Mouse (Mus musculus) embryonic facial prominence, embryonic 14.5 days (tissue): ENCODE data around the gene Por. TPM values are rescaled to one million over a fixed set of nuclear protein-coding genes. Genes with fewer than 3 reads are reported as not detected.

Experiments used
- ATAC-seq: fragments of 200-750 bp; cut with Nextera tagmentation; 2 replicates; pipeline ENCODE4 v1.8.0; 2017; ENCODE audit warnings: low read depth, moderate number of reproducible peaks, moderate TSS enrichment
- DNase-seq: peaks from one replicate; pipeline ENCODE4 v3.0.0-alpha.2; 2015; ENCODE audit warnings: low spot score
- H3K27ac ChIP-seq: fragments of 300-500 bp; sonication (generic); replicated peaks from 2 replicates; pipeline ENCODE4 v1.5.1; 2014; ENCODE audit warnings: low read depth, mild to moderate bottlenecking, low read length, moderate library complexity
- H3K27me3 ChIP-seq: fragments of 300-500 bp; sonication (generic); replicated peaks from 2 replicates; pipeline ENCODE4 v1.6.1; 2014; ENCODE audit warnings: low read length; ENCODE audit not compliant: control insufficient read depth, insufficient read depth
- H3K36me3 ChIP-seq: fragments of 300-500 bp; sonication (generic); 2 replicates; pipeline ENCODE4 v1.6.1; 2014; ENCODE audit warnings: low read length, mixed read lengths; ENCODE audit not compliant: control insufficient read depth, insufficient read depth
- H3K4me1 ChIP-seq: fragments of 300-500 bp; sonication (generic); 2 replicates; pipeline ENCODE4 v1.6.1; 2014; ENCODE audit warnings: antibody characterized with exemption, low read length; ENCODE audit not compliant: control insufficient read depth, insufficient read depth
- H3K4me2 ChIP-seq: fragments of 300-500 bp; sonication (generic); 2 replicates; pipeline ENCODE4 v1.6.1; 2014; ENCODE audit warnings: low read depth, mild to moderate bottlenecking, low read length, moderate library complexity, mixed read lengths
- H3K4me3 ChIP-seq: fragments of 300-500 bp; sonication (generic); 2 replicates; pipeline ENCODE4 v1.5.1; 2014; ENCODE audit warnings: low read depth, mild to moderate bottlenecking, low read length
- H3K9ac ChIP-seq: fragments of 300-500 bp; sonication (generic); 2 replicates; pipeline ENCODE4 v1.6.1; 2014; ENCODE audit warnings: low read depth, mild to moderate bottlenecking, low read length, moderate library complexity, mixed read lengths
- H3K9me3 ChIP-seq: fragments of 300-500 bp; sonication (generic); 2 replicates; pipeline ENCODE4 v1.6.1; 2016; ENCODE audit warnings: low read length; ENCODE audit not compliant: control insufficient read depth
- WGBS: fragments of 180-500 bp; shearing (Covaris S2); extraction: QIAGEN DNeasy Blood & Tissue Kit; methylation state at CpG from one replicate; pipeline ENCODE4 v1.1.7; 2014; 5-methylcytosine and 5-hydroxymethylcytosine counted together
- polyA plus RNA-seq: library from polyadenylated mRNA; unstranded; fragments of >200 nt; fragmentation: Nextera tagmentation; extraction: Ambion mirVana; gene quantifications from 2 replicates; pipeline ENCODE4 v1.2.1, GENCODE M21; 2014

Por gene
- polyA plus RNA-seq, 1 experiment from 2014 or later = 61.8 TPM

GRCm38 (mm10) chr5:135648461-135649308, 21.1 kb upstream of the Por start:
- 71% methylated on average over 9 of the region's 9 CpGs for WGBS
- no peaks in the 10 kb centered on the region for H3K4me1 ChIP-seq
- no peaks in the 10 kb centered on the region for H3K9me3 ChIP-seq
- H3K27ac ChIP-seq = no peak overlapping the region
- no peaks in the 10 kb centered on the region for H3K36me3 ChIP-seq
- H3K27me3 ChIP-seq = no peaks in the 10 kb centered on the region
- H3K9ac ChIP-seq = no peak overlapping the region
- no peak overlapping the region for H3K4me3 ChIP-seq
- DNase-seq = no peak
- H3K4me2 ChIP-seq = no peak overlapping the region
- no peak for ATAC-seq

- Histone ChIP-seq H3K36me3 (no peaks in the 10 kb centered on the region), H3K4me2 (no peak overlapping the region), H3K27ac (no peak overlapping the region), H3K9me3 (no peaks in the 10 kb centered on the region), H3K4me1 (no peaks in the 10 kb centered on the region), H3K9ac (no peak overlapping the region), H3K27me3 (no peaks in the 10 kb centered on the region), H3K4me3 (no peak overlapping the region)
- ATAC-seq = no peak
- no peak for DNase-seq
- WGBS = 80% methylated on average over 1 of the region's 1 CpGs
Observed at GRCm38 (mm10) chr5:135649309-135649633, 20.6 kb upstream of the Por start.

- Histone ChIP-seq H3K27ac (no peak overlapping the region), H3K9me3 (0 out of 2 replicates have a peak, but pooled peaks cover 2% of the 10 kb centered on the region), H3K36me3 (no peaks in the 10 kb centered on the region), H3K4me1 (no peaks in the 10 kb centered on the region), H3K9ac (no peak overlapping the region), H3K4me3 (no peak overlapping the region), H3K27me3 (no peaks in the 10 kb centered on the region), H3K4me2 (no peak overlapping the region)
- no peak for ATAC-seq
- WGBS = 56% methylated on average over 3 of the region's 3 CpGs
- no peak for DNase-seq
Observed at GRCm38 (mm10) chr5:135651536-135651935, 18.3 kb upstream of the Por start.

- Histone ChIP-seq H3K27ac (no peak overlapping the region), H3K4me1 (no peaks in the 10 kb centered on the region), H3K27me3 (no peaks in the 10 kb centered on the region), H3K4me3 (no peak overlapping the region), H3K4me2 (no peak overlapping the region), H3K9ac (no peak overlapping the region), H3K9me3 (0 out of 2 replicates have a peak, but pooled peaks cover 2% of the 10 kb centered on the region), H3K36me3 (no peaks in the 10 kb centered on the region)
- DNase-seq (peak; percentile 67), ATAC-seq (peak; percentile 84)
- 40% methylated on average over 1 of the region's 2 CpGs for WGBS
Observed at GRCm38 (mm10) chr5:135653209-135653608, 16.6 kb upstream of the Por start.

GRCm38 (mm10) chr5:135656046-135656445, 13.8 kb upstream of the Por start:
- no peaks in the 10 kb centered on the region for H3K4me1 ChIP-seq
- H3K4me2 ChIP-seq = no peak overlapping the region
- H3K9ac ChIP-seq = no peak overlapping the region
- DNase-seq (no peak), ATAC-seq (no peak)
- 78% methylated on average over 5 of the region's 5 CpGs for WGBS
- H3K4me3 ChIP-seq = no peak overlapping the region
- no peak overlapping the region for H3K27ac ChIP-seq
- no peaks in the 10 kb centered on the region for H3K27me3 ChIP-seq
- no peaks in the 10 kb centered on the region for H3K36me3 ChIP-seq
- 0 out of 2 replicates have a peak, but pooled peaks cover 2% of the 10 kb centered on the region for H3K9me3 ChIP-seq

- Histone ChIP-seq H3K9ac (no peak overlapping the region), H3K4me3 (no peak overlapping the region), H3K4me1 (no peaks in the 10 kb centered on the region), H3K27me3 (no peaks in the 10 kb centered on the region), H3K36me3 (no peaks in the 10 kb centered on the region), H3K9me3 (0 out of 2 replicates have a peak, but pooled peaks cover 2% of the 10 kb centered on the region), H3K27ac (no peak overlapping the region), H3K4me2 (no peak overlapping the region)
- no peak for DNase-seq
- WGBS = 87% methylated on average over 5 of the region's 5 CpGs
- ATAC-seq = no peak
Observed at GRCm38 (mm10) chr5:135657128-135657527, 12.7 kb upstream of the Por start.

- WGBS = 47% methylated on average over 17 of the region's 17 CpGs
- H3K36me3 ChIP-seq = no peaks in the 10 kb centered on the region
- no peak overlapping the region for H3K27ac ChIP-seq
- H3K9me3 ChIP-seq = 0 out of 2 replicates have a peak, but pooled peaks cover 2% of the 10 kb centered on the region
- H3K4me3 ChIP-seq = no peak overlapping the region
- H3K9ac ChIP-seq = no peak overlapping the region
- H3K27me3 ChIP-seq = no peaks in the 10 kb centered on the region
- 0 out of 2 replicates have a peak overlapping the region, but pooled peaks have one; percentile 12 for H3K4me2 ChIP-seq
- no peak for DNase-seq
- no peaks in the 10 kb centered on the region for H3K4me1 ChIP-seq
- no peak for ATAC-seq
Observed at GRCm38 (mm10) chr5:135657703-135658373, 12.0 kb upstream of the Por start.

- no peak for DNase-seq
- Histone ChIP-seq H3K27ac (no peak overlapping the region), H3K4me1 (no peaks in the 10 kb centered on the region), H3K27me3 (no peaks in the 10 kb centered on the region), H3K36me3 (no peaks in the 10 kb centered on the region), H3K9ac (no peak overlapping the region), H3K4me3 (no peak overlapping the region), H3K4me2 (no peak overlapping the region), H3K9me3 (0 out of 2 replicates have a peak, but pooled peaks cover under 1% of the 10 kb centered on the region)
- WGBS = 80% methylated on average over 4 of the region's 4 CpGs
- no peak for ATAC-seq
Observed at GRCm38 (mm10) chr5:135659956-135660355, 9.9 kb upstream of the Por start.
